Mouse (Mus musculus): ENCODE results near the gene Ten1. TPM values are rescaled to one million over a fixed set of nuclear protein-coding genes. Genes with fewer than 3 reads are reported as not detected.

Gene Ten1
- 56.7 and 62.5 TPM in 2 replicates for polyA plus RNA-seq (2014; fragmentation: Nextera tagmentation; extraction: Ambion mirVana)

DNA sequence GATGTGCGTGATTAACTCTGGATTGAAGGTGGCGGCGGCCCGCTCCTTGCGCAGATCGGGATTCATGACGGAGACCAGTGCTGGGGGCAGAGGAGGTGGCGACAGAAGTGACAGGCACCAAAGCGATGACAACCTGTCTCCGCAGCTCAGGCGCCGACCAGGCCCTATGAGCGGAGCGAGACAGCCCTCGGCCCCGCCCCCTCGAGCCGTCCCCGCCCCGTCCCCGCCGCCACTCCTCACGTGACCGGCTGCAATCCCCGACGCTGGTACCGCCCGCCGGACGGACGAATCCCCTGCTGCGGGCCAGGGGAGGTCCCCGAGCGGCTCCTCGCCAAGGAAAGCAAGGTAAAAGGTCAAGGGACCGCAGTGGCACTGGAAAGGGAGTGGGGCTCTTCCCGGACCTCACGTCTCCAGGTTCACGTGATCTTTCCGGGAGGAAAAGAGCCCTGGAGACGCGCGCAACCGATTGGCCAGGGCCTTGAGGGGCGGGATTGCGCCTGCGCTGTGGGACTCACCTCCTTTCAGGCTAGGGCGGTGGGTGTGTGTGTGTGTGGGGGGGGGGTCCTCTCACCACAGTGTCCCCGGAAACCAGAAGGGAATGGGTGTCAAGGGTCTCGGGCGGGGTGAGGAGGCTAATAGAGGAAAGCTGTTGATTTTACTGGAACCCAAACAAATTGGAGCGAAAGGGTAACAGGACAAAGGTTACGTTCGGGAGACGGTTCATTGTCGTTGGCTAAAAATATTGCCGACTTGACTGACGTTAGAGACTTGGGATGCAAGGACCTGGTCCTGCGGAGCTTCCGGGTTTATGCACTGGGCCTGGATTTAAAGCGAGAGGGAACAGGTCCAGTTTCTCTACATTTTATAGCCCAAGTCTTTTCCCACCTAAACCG lies at the start of gene Ten1, which contains the start of gene Acox1:
Gene Ten1 (plus strand): TSS at position 217 of the 893 bp plus-strand sequence.
Gene Acox1 (minus strand): TSS at position 407 of the 893 bp plus-strand sequence.
- Histone ChIP-seq H3K4me3 (ENCODE audit: low read depth, low read length) (peak within 1 kb of the TSS; percentile 82), H3K27ac (replicated peaks; ENCODE audit: low read depth, low read length) (peak within 1 kb of the TSS; percentile 89), H3K36me3 (ENCODE audit: control insufficient read depth, insufficient read depth, low read length) (peaks cover 4% of the 10 kb centered on the region; the same call in 1 of the 2 replicates), H3K4me2 (ENCODE audit: low read depth, severe bottlenecking) (peak within 1 kb of the TSS; percentile 82), H3K9me3 (ENCODE audit: control insufficient read depth, low read length) (no peaks in the 10 kb centered on the region), H3K9ac (ENCODE audit: low read length) (peak within 1 kb of the TSS; percentile 89), H3K27me3 (ENCODE audit: control insufficient read depth, insufficient read depth, low read length) (no peaks in the 10 kb centered on the region), H3K4me1 (ENCODE audit: control insufficient read depth, insufficient read depth, low read length) (0 out of 2 replicates have a peak, but pooled peaks cover 3% of the 10 kb centered on the region)
- ATAC-seq (ENCODE audit: insufficient number of reproducible peaks, low FRiP score, low TSS enrichment, low read depth): peak; percentile 96
- under 1% methylated on average over 62 of the region's 62 CpGs for WGBS
- DNase-seq (ENCODE audit: low spot score): peak; percentile 96

DNA sequence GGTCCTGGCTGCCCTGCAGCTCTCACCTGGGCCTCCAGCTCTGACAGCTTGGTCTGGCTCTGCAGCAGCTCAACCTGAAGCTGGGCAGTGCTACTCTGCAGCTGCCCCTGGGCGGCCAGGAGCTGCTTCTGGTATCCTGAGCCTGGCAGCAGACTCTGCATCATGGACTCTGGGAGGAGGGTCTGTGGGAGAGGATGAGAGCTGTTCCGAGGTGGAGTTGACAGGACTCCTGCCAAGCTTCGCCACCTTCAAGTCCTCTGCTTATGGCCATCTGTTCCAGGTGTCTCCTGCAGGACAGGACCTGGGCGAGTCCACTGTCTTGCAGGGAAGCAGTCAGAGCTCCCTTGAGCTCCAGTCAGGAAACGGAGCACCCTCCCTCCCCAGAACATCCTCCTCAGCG lies 49.3 kb upstream of the Ten1 start:
- Histone ChIP-seq H3K27me3 (ENCODE audit: control insufficient read depth, insufficient read depth, low read length) (no peaks in the 10 kb centered on the region), H3K4me3 (ENCODE audit: low read depth, low read length) (no peak overlapping the region), H3K36me3 (ENCODE audit: control insufficient read depth, insufficient read depth, low read length) (peaks cover 43% of the 10 kb centered on the region), H3K4me2 (ENCODE audit: low read depth, severe bottlenecking) (no peak overlapping the region), H3K9me3 (ENCODE audit: control insufficient read depth, low read length) (no peaks in the 10 kb centered on the region), H3K9ac (ENCODE audit: low read length) (0 out of 2 replicates have a peak overlapping the region, but pooled peaks have one; percentile 1), H3K27ac (replicated peaks; ENCODE audit: low read depth, low read length) (no peak overlapping the region), H3K4me1 (ENCODE audit: control insufficient read depth, insufficient read depth, low read length) (0 out of 2 replicates have a peak, but pooled peaks cover 3% of the 10 kb centered on the region)
- ATAC-seq (ENCODE audit: insufficient number of reproducible peaks, low FRiP score, low TSS enrichment, low read depth) (no peak), DNase-seq (ENCODE audit: low spot score) (no peak)
- 78% methylated on average over 6 of the region's 6 CpGs for WGBS

DNA sequence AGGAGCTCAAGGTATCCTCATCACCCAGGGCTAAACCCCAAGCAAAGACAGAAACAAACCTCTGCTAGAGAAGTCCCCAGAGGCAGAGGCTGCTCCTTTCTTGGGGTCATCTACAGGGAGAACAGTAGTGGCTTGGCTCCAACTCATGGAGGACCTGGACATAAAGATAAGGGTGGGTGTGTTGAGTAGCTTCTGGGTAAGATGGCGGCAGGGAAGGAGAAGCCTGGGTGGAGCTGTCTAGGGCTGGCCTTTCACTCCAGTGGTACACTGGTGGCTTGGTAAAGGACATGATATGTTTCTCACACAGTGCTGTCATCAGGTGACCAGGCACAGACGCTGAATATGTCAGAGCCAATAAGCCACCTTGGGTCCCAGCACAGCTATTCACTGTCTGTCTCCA lies 47.7 kb upstream of the Ten1 start:
- ATAC-seq (ENCODE audit: insufficient number of reproducible peaks, low FRiP score, low TSS enrichment, low read depth): no peak
- no peak overlapping the region for H3K27ac ChIP-seq (replicated peaks; ENCODE audit: low read depth, low read length)
- H3K9ac ChIP-seq (ENCODE audit: low read length): no peak overlapping the region
- H3K4me1 ChIP-seq (ENCODE audit: control insufficient read depth, insufficient read depth, low read length): 0 out of 2 replicates have a peak, but pooled peaks cover 3% of the 10 kb centered on the region
- no peaks in the 10 kb centered on the region for H3K9me3 ChIP-seq (ENCODE audit: control insufficient read depth, low read length)
- no peaks in the 10 kb centered on the region for H3K27me3 ChIP-seq (ENCODE audit: control insufficient read depth, insufficient read depth, low read length)
- no peak overlapping the region for H3K4me3 ChIP-seq (ENCODE audit: low read depth, low read length)
- no peak overlapping the region for H3K4me2 ChIP-seq (ENCODE audit: low read depth, severe bottlenecking)
- peaks cover 42% of the 10 kb centered on the region for H3K36me3 ChIP-seq (ENCODE audit: control insufficient read depth, insufficient read depth, low read length)
- DNase-seq (ENCODE audit: low spot score): no peak
- WGBS: 94% methylated on average over 2 of the region's 2 CpGs

DNA sequence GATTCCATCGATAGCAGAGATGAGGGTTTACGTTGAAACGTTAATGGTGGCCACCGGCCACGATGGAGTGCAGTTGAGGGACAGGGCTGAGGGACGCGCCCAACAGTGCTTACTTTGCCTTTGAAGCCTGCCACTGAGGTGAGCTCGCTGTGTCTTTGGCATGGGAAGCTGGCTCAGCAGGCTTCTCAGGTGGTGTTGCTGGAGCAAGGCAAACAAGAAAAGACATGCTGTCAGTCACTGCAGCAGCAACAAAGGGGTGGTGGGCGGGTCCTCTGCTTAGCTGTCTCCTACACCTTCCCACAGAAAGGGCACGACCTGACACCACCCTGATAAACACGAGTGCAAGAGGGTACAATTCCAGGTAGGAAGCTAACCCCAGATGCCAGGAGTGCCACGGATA lies 37.3 kb upstream of the Ten1 start:
- H3K4me2 ChIP-seq (ENCODE audit: low read depth, severe bottlenecking): no peak overlapping the region
- 63% methylated on average over 12 of the region's 12 CpGs for WGBS
- ATAC-seq (ENCODE audit: insufficient number of reproducible peaks, low FRiP score, low TSS enrichment, low read depth) (no peak), DNase-seq (ENCODE audit: low spot score) (no peak)
- no peak overlapping the region for H3K9ac ChIP-seq (ENCODE audit: low read length)
- no peaks in the 10 kb centered on the region for H3K9me3 ChIP-seq (ENCODE audit: control insufficient read depth, low read length)
- H3K4me3 ChIP-seq (ENCODE audit: low read depth, low read length): no peak overlapping the region
- no peaks in the 10 kb centered on the region for H3K4me1 ChIP-seq (ENCODE audit: control insufficient read depth, insufficient read depth, low read length)
- H3K27me3 ChIP-seq (ENCODE audit: control insufficient read depth, insufficient read depth, low read length): no peaks in the 10 kb centered on the region
- H3K27ac ChIP-seq (replicated peaks; ENCODE audit: low read depth, low read length): no peak overlapping the region
- H3K36me3 ChIP-seq (ENCODE audit: control insufficient read depth, insufficient read depth, low read length): peaks cover 14% of the 10 kb centered on the region

DNA sequence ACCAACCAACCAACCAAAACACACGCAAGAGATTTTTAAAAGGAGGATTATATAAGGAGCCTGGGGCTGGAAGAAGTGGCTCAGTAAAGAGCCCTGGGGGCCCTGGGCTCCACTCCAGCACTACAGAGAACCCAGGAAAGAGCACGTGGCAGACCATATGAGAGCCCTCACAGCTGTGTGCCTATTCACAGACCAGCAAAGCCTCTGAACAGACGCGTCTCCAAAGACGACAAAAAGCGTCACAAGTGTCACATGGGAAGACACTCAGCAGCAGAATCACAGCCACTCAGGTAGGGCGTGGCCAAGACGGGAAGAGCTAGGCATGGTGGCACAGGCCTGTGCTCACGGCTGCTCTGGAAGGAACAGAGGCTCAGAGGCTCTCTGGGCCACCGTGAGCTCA lies 36.5 kb upstream of the Ten1 start:
- H3K27me3 ChIP-seq (ENCODE audit: control insufficient read depth, insufficient read depth, low read length): no peaks in the 10 kb centered on the region
- DNase-seq (ENCODE audit: low spot score) (no peak), ATAC-seq (ENCODE audit: insufficient number of reproducible peaks, low FRiP score, low TSS enrichment, low read depth) (no peak)
- no peak overlapping the region for H3K4me2 ChIP-seq (ENCODE audit: low read depth, severe bottlenecking)
- H3K4me1 ChIP-seq (ENCODE audit: control insufficient read depth, insufficient read depth, low read length): peaks cover 3% of the 10 kb centered on the region; the same call in 1 of the 2 replicates
- no peak overlapping the region for H3K9ac ChIP-seq (ENCODE audit: low read length)
- H3K9me3 ChIP-seq (ENCODE audit: control insufficient read depth, low read length): no peaks in the 10 kb centered on the region
- WGBS: 79% methylated on average over 10 of the region's 10 CpGs
- no peak overlapping the region for H3K4me3 ChIP-seq (ENCODE audit: low read depth, low read length)
- H3K36me3 ChIP-seq (ENCODE audit: control insufficient read depth, insufficient read depth, low read length): peaks cover 10% of the 10 kb centered on the region; the same call in 1 of the 2 replicates
- no peak overlapping the region for H3K27ac ChIP-seq (replicated peaks; ENCODE audit: low read depth, low read length)

DNA sequence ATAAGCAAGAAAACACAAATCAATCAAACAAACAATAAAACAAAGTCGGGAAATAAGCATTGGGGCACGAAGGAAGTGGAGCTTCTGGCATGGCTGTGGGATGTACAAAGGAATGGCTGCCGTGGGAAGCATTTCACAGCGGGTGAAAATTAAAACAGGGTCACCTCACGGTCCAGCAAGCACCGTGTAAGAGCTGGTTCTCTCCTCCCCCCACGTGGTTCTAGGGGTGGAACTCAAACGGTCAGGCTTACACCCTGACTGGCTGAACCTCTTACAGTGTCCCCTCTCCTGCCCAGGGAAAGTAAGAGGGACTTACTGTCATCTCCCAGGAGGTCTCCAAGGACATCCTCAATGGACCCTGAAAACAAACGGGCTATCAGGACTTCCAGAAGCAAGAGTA lies 35.7 kb upstream of the Ten1 start:
- Histone ChIP-seq H3K27me3 (ENCODE audit: control insufficient read depth, insufficient read depth, low read length) (no peaks in the 10 kb centered on the region), H3K4me2 (ENCODE audit: low read depth, severe bottlenecking) (no peak overlapping the region), H3K4me3 (ENCODE audit: low read depth, low read length) (no peak overlapping the region), H3K9ac (ENCODE audit: low read length) (no peak overlapping the region), H3K4me1 (ENCODE audit: control insufficient read depth, insufficient read depth, low read length) (peaks cover 3% of the 10 kb centered on the region; the same call in 1 of the 2 replicates), H3K27ac (replicated peaks; ENCODE audit: low read depth, low read length) (no peak overlapping the region), H3K9me3 (ENCODE audit: control insufficient read depth, low read length) (no peaks in the 10 kb centered on the region), H3K36me3 (ENCODE audit: control insufficient read depth, insufficient read depth, low read length) (peaks cover 10% of the 10 kb centered on the region; the same call in 1 of the 2 replicates)
- no peak for ATAC-seq (ENCODE audit: insufficient number of reproducible peaks, low FRiP score, low TSS enrichment, low read depth)
- 43% methylated on average over 9 of the region's 9 CpGs for WGBS
- DNase-seq (ENCODE audit: low spot score): no peak

DNA sequence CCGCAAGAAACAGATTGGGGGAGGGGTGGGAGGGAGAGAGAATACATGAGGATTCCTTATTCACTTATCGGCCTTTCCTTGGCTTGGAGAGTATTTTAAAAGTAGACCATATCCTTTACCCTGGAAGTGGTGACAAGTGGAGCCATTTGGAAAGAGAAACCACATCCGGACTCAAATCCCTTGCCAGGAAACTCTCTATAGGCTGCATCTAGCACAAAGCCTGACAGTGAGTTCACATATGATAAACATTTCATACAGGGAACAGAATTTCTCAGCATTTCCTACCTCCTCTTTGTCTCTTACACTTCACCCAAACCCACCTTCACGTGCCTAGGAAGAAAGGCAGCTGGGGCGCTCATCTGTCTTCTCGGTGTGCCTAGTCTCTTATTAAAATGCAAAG lies 31.4 kb upstream of the Ten1 start:
- DNase-seq (ENCODE audit: low spot score): no peak
- Histone ChIP-seq H3K27me3 (ENCODE audit: control insufficient read depth, insufficient read depth, low read length) (no peaks in the 10 kb centered on the region), H3K27ac (replicated peaks; ENCODE audit: low read depth, low read length) (peak overlapping the region; percentile 85), H3K4me3 (ENCODE audit: low read depth, low read length) (peak overlapping the region; percentile 79), H3K9me3 (ENCODE audit: control insufficient read depth, low read length) (no peaks in the 10 kb centered on the region), H3K9ac (ENCODE audit: low read length) (peak overlapping the region; percentile 95), H3K36me3 (ENCODE audit: control insufficient read depth, insufficient read depth, low read length) (peaks cover 5% of the 10 kb centered on the region; the same call in 1 of the 2 replicates), H3K4me1 (ENCODE audit: control insufficient read depth, insufficient read depth, low read length) (peaks cover 3% of the 10 kb centered on the region; the same call in 1 of the 2 replicates), H3K4me2 (ENCODE audit: low read depth, severe bottlenecking) (peak overlapping the region; percentile 82)
- ATAC-seq (ENCODE audit: insufficient number of reproducible peaks, low FRiP score, low TSS enrichment, low read depth): no peak
- WGBS: 10% methylated on average over 6 of the region's 6 CpGs

DNA sequence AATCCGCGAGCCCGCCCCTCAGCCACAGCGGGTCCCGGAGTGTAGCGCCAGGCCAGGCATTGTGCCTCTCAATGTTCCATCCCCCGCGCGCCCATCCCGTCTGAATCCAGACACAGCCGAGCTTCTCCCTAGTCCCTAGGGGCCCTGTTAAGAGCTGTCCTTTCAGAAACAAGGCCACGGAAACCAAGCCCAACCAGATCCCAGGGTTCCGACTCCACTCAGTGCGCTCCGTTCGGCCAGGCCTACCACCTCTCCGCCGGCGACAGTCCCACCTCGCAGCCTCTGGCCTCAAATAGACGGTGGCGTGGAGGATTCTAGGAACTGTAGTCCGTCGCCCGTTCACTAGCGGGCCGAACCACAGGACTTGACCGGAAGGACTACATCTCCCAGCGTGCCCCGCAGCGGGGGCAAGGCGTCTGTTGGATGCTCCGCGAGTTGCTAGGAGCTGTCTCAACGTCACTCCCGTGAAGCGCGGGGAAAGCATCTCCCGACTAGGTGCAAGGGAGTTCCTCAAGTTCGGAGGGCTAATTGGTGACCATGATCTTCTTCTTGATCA lies 30.7 kb upstream of the Ten1 start, which contains the start of gene Fbf1:
Gene Fbf1 (minus strand): TSS at position 283 of the 556 bp plus-strand sequence.
- Histone ChIP-seq H3K4me1 (ENCODE audit: control insufficient read depth, insufficient read depth, low read length) (peaks cover 3% of the 10 kb centered on the region; the same call in 1 of the 2 replicates), H3K9me3 (ENCODE audit: control insufficient read depth, low read length) (no peaks in the 10 kb centered on the region), H3K27ac (replicated peaks; ENCODE audit: low read depth, low read length) (peak within 1 kb of the TSS; percentile 85), H3K4me2 (ENCODE audit: low read depth, severe bottlenecking) (peak within 1 kb of the TSS; percentile 82), H3K27me3 (ENCODE audit: control insufficient read depth, insufficient read depth, low read length) (no peaks in the 10 kb centered on the region), H3K9ac (ENCODE audit: low read length) (peak within 1 kb of the TSS; percentile 95), H3K4me3 (ENCODE audit: low read depth, low read length) (peak within 1 kb of the TSS; percentile 79), H3K36me3 (ENCODE audit: control insufficient read depth, insufficient read depth, low read length) (peaks cover 5% of the 10 kb centered on the region; the same call in 1 of the 2 replicates)
- ATAC-seq (ENCODE audit: insufficient number of reproducible peaks, low FRiP score, low TSS enrichment, low read depth): peak; percentile 94
- WGBS: under 1% methylated on average over 40 of the region's 40 CpGs
- peak; percentile 97 for DNase-seq (ENCODE audit: low spot score)
